Mouse (Mus musculus) ES-Bruce4 (cell line): ENCODE data around the gene Myo10.

ENCODE experiments used
- CTCF ChIP-seq: IDR thresholded peaks from one replicate; pipeline ENCODE4 v1.8.1; 2011; ENCODE audit warnings: low read depth, low read length
- EP300 ChIP-seq: IDR thresholded peaks from 2 replicates; pipeline ENCODE4 v1.6.1; 2011; ENCODE audit warnings: low read depth, low read length; ENCODE audit not compliant: insufficient read depth
- POLR2A ChIP-seq: IDR thresholded peaks from one replicate; pipeline ENCODE4 v1.8.1; 2011; ENCODE audit warnings: low read length; ENCODE audit not compliant: insufficient read depth

- TF ChIP-seq CTCF (no peak), EP300 (no peak), POLR2A (no peak)
These were observed 189.5 kb downstream of the Myo10 start for GRCm38 (mm10) chr15:25811834-25812250.
